Mouse (Mus musculus): ENCODE results near the gene Cep112. TPM values are rescaled to one million over a fixed set of nuclear protein-coding genes. Genes with fewer than 3 reads are reported as not detected.

Cep112 gene
- polyA plus RNA-seq, 1 experiment from 2014 or later: 11.8 TPM

GRCm38 (mm10) chr11:108655574-108655973 lies 230.6 kb downstream of the Cep112 start:
- peak overlapping the region; percentile 55; the same call in 1 of the 2 replicates for H3K27ac ChIP-seq (ENCODE audit: low read depth, low read length)
- no peak overlapping the region for H3K4me2 ChIP-seq
- peaks cover 3% of the 10 kb centered on the region; the same call in 1 of the 2 replicates for H3K4me1 ChIP-seq (ENCODE audit: control insufficient read depth, insufficient read depth, low read length)
- ATAC-seq (replicated peaks; ENCODE audit: insufficient number of reproducible peaks, low FRiP score, low TSS enrichment): no peak
- WGBS (ENCODE audit: insufficient replicate concordance): 30% methylated on average over 2 of the region's 2 CpGs
- H3K36me3 ChIP-seq (ENCODE audit: control insufficient read depth, insufficient read depth, low read length): no peaks in the 10 kb centered on the region
- H3K4me3 ChIP-seq (ENCODE audit: low read depth, low read length): no peak overlapping the region
- no peaks in the 10 kb centered on the region for H3K27me3 ChIP-seq (ENCODE audit: control insufficient read depth, insufficient read depth, low read length)
- H3K9me3 ChIP-seq (replicated peaks; ENCODE audit: control insufficient read depth, low read length): no peaks in the 10 kb centered on the region
- H3K9ac ChIP-seq (ENCODE audit: low read depth, low read length): no peak overlapping the region

GRCm38 (mm10) chr11:108682014-108682413 lies 257.0 kb downstream of the Cep112 start:
- Histone ChIP-seq H3K4me1 (ENCODE audit: control insufficient read depth, insufficient read depth, low read length) (no peaks in the 10 kb centered on the region), H3K4me3 (ENCODE audit: low read depth, low read length) (no peak overlapping the region), H3K27me3 (ENCODE audit: control insufficient read depth, insufficient read depth, low read length) (no peaks in the 10 kb centered on the region), H3K4me2 (no peak overlapping the region), H3K36me3 (ENCODE audit: control insufficient read depth, insufficient read depth, low read length) (no peaks in the 10 kb centered on the region), H3K9me3 (replicated peaks; ENCODE audit: control insufficient read depth, low read length) (0 out of 2 replicates have a peak, but pooled peaks cover 2% of the 10 kb centered on the region), H3K9ac (ENCODE audit: low read depth, low read length) (no peak overlapping the region), H3K27ac (ENCODE audit: low read depth, low read length) (no peak overlapping the region)
- WGBS (ENCODE audit: insufficient replicate concordance): 86% methylated on average over 3 of the region's 3 CpGs
- ATAC-seq (replicated peaks; ENCODE audit: insufficient number of reproducible peaks, low FRiP score, low TSS enrichment): no peak

GRCm38 (mm10) chr11:108696563-108696962 lies 271.6 kb downstream of the Cep112 start:
- Histone ChIP-seq H3K27me3 (ENCODE audit: control insufficient read depth, insufficient read depth, low read length) (no peaks in the 10 kb centered on the region), H3K36me3 (ENCODE audit: control insufficient read depth, insufficient read depth, low read length) (no peaks in the 10 kb centered on the region), H3K4me1 (ENCODE audit: control insufficient read depth, insufficient read depth, low read length) (no peaks in the 10 kb centered on the region), H3K27ac (ENCODE audit: low read depth, low read length) (no peak overlapping the region), H3K9ac (ENCODE audit: low read depth, low read length) (no peak overlapping the region), H3K9me3 (replicated peaks; ENCODE audit: control insufficient read depth, low read length) (no peaks in the 10 kb centered on the region), H3K4me3 (ENCODE audit: low read depth, low read length) (no peak overlapping the region), H3K4me2 (no peak overlapping the region)
- 67% methylated on average over 4 of the region's 4 CpGs for WGBS (ENCODE audit: insufficient replicate concordance)
- no peak for ATAC-seq (replicated peaks; ENCODE audit: insufficient number of reproducible peaks, low FRiP score, low TSS enrichment)

GRCm38 (mm10) chr11:108752301-108752700 lies 327.3 kb downstream of the Cep112 start:
- ATAC-seq (replicated peaks; ENCODE audit: insufficient number of reproducible peaks, low FRiP score, low TSS enrichment): no peak
- H3K27ac ChIP-seq (ENCODE audit: low read depth, low read length): no peak overlapping the region
- no peaks in the 10 kb centered on the region for H3K9me3 ChIP-seq (replicated peaks; ENCODE audit: control insufficient read depth, low read length)
- H3K36me3 ChIP-seq (ENCODE audit: control insufficient read depth, insufficient read depth, low read length): no peaks in the 10 kb centered on the region
- peak overlapping the region; percentile 7; the same call in 1 of the 2 replicates for H3K4me2 ChIP-seq
- H3K4me1 ChIP-seq (ENCODE audit: control insufficient read depth, insufficient read depth, low read length): peaks cover 8% of the 10 kb centered on the region
- no peak overlapping the region for H3K4me3 ChIP-seq (ENCODE audit: low read depth, low read length)
- H3K9ac ChIP-seq (ENCODE audit: low read depth, low read length): no peak overlapping the region
- 25% methylated on average over 7 of the region's 7 CpGs for WGBS (ENCODE audit: insufficient replicate concordance)
- no peaks in the 10 kb centered on the region for H3K27me3 ChIP-seq (ENCODE audit: control insufficient read depth, insufficient read depth, low read length)

- ATAC-seq (replicated peaks; ENCODE audit: insufficient number of reproducible peaks, low FRiP score, low TSS enrichment): no peak
- H3K27ac ChIP-seq (ENCODE audit: low read depth, low read length): no peak overlapping the region
- H3K36me3 ChIP-seq (ENCODE audit: control insufficient read depth, insufficient read depth, low read length): no peaks in the 10 kb centered on the region
- no peak overlapping the region for H3K4me2 ChIP-seq
- H3K9ac ChIP-seq (ENCODE audit: low read depth, low read length): no peak overlapping the region
- no peaks in the 10 kb centered on the region for H3K9me3 ChIP-seq (replicated peaks; ENCODE audit: control insufficient read depth, low read length)
- no peak overlapping the region for H3K4me3 ChIP-seq (ENCODE audit: low read depth, low read length)
- WGBS (ENCODE audit: insufficient replicate concordance): 89% methylated on average over 2 of the region's 2 CpGs
- H3K4me1 ChIP-seq (ENCODE audit: control insufficient read depth, insufficient read depth, low read length): peaks cover 10% of the 10 kb centered on the region
- no peaks in the 10 kb centered on the region for H3K27me3 ChIP-seq (ENCODE audit: control insufficient read depth, insufficient read depth, low read length)
Measured at GRCm38 (mm10) chr11:108752765-108753164, 327.8 kb downstream of the Cep112 start.

- Histone ChIP-seq H3K4me3 (ENCODE audit: low read depth, low read length) (no peak overlapping the region), H3K27me3 (ENCODE audit: control insufficient read depth, insufficient read depth, low read length) (no peaks in the 10 kb centered on the region), H3K4me1 (ENCODE audit: control insufficient read depth, insufficient read depth, low read length) (peaks cover 14% of the 10 kb centered on the region), H3K36me3 (ENCODE audit: control insufficient read depth, insufficient read depth, low read length) (no peaks in the 10 kb centered on the region), H3K9me3 (replicated peaks; ENCODE audit: control insufficient read depth, low read length) (no peaks in the 10 kb centered on the region), H3K27ac (ENCODE audit: low read depth, low read length) (no peak overlapping the region), H3K9ac (ENCODE audit: low read depth, low read length) (no peak overlapping the region), H3K4me2 (no peak overlapping the region)
- 73% methylated on average over 7 of the region's 7 CpGs for WGBS (ENCODE audit: insufficient replicate concordance)
- ATAC-seq (replicated peaks; ENCODE audit: insufficient number of reproducible peaks, low FRiP score, low TSS enrichment): no peak
Measured at GRCm38 (mm10) chr11:108753361-108754240, 328.6 kb downstream of the Cep112 start.

- Histone ChIP-seq H3K9ac (ENCODE audit: low read depth, low read length) (no peak overlapping the region), H3K4me2 (no peak overlapping the region), H3K4me1 (ENCODE audit: control insufficient read depth, insufficient read depth, low read length) (peaks cover 9% of the 10 kb centered on the region), H3K27me3 (ENCODE audit: control insufficient read depth, insufficient read depth, low read length) (no peaks in the 10 kb centered on the region), H3K4me3 (ENCODE audit: low read depth, low read length) (no peak overlapping the region), H3K27ac (ENCODE audit: low read depth, low read length) (no peak overlapping the region), H3K36me3 (ENCODE audit: control insufficient read depth, insufficient read depth, low read length) (no peaks in the 10 kb centered on the region), H3K9me3 (replicated peaks; ENCODE audit: control insufficient read depth, low read length) (no peaks in the 10 kb centered on the region)
- no peak for ATAC-seq (replicated peaks; ENCODE audit: insufficient number of reproducible peaks, low FRiP score, low TSS enrichment)
- WGBS (ENCODE audit: insufficient replicate concordance): 80% methylated on average over 2 of the region's 2 CpGs
Measured at GRCm38 (mm10) chr11:108757211-108757610, 332.2 kb downstream of the Cep112 start.

- Histone ChIP-seq H3K9me3 (replicated peaks; ENCODE audit: control insufficient read depth, low read length) (no peaks in the 10 kb centered on the region), H3K36me3 (ENCODE audit: control insufficient read depth, insufficient read depth, low read length) (no peaks in the 10 kb centered on the region), H3K27ac (ENCODE audit: low read depth, low read length) (0 out of 2 replicates have a peak overlapping the region, but pooled peaks have one; percentile 12), H3K4me1 (ENCODE audit: control insufficient read depth, insufficient read depth, low read length) (peaks cover 6% of the 10 kb centered on the region; the same call in 1 of the 2 replicates), H3K4me3 (ENCODE audit: low read depth, low read length) (no peak overlapping the region), H3K27me3 (ENCODE audit: control insufficient read depth, insufficient read depth, low read length) (no peaks in the 10 kb centered on the region), H3K4me2 (no peak overlapping the region), H3K9ac (ENCODE audit: low read depth, low read length) (no peak overlapping the region)
- 37% methylated on average over 6 of the region's 6 CpGs for WGBS (ENCODE audit: insufficient replicate concordance)
- no peak for ATAC-seq (replicated peaks; ENCODE audit: insufficient number of reproducible peaks, low FRiP score, low TSS enrichment)
Measured at GRCm38 (mm10) chr11:108757626-108758430, 332.8 kb downstream of the Cep112 start.

All from heart, embryonic 11.5 days (tissue).